Mouse (Mus musculus): ENCODE data around the gene Cnnm3. TPM values are rescaled to one million over a fixed set of nuclear protein-coding genes. Genes with fewer than 3 reads are reported as not detected.

Cnnm3 gene
- polyA plus RNA-seq, 1 experiment from 2014 or later = 4.5 TPM

DNA sequence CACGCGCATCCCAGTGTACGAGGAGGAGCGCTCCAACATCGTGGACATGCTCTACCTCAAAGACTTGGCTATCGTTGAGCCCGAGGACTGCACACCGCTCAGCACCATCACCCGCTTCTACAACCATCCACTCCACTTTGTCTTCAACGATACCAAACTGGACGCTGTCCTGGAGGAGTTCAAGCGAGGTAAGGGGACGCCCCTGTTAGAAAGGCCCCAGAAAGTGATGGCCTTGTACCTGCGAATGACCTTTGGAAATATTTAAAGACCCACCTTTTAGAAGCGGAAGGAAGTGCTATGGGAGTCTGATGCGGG is 1.3 kb downstream of the Cnnm3 start:
- peak overlapping the region; percentile 97 for H3K4me3 ChIP-seq (replicated peaks)
- no peak for ATAC-seq (ENCODE audit: low FRiP score)

DNA sequence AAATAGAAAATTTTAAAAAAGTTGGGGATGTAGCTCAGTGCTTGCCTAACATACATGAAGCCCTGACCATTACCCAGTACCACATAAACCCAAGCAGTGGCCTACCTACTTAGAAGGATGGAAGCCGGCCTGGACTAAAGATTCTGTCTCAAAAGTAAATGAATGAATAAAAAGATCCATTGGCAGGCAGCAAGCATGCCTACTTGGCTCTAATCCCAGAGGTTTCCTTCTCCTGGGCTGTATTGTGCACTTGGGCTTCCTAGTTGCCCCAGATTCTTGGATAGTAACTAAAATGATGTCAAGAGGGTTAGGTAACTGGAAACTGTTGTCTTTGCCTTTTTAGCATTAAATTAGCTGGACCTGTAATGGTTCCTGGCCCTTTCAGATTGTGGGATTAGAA is 1.6 kb downstream of the Cnnm3 start:
- Histone ChIP-seq H3K36me3 (replicated peaks) (peaks cover 19% of the 10 kb centered on the region), H3K27ac (no peak overlapping the region), H3K9ac (peak overlapping the region; percentile 90), H3K4me3 (replicated peaks) (peak overlapping the region; percentile 97), H3K9me3 (no peaks in the 10 kb centered on the region), H3K27me3 (no peaks in the 10 kb centered on the region), H3K4me2 (peak overlapping the region; percentile 93), H3K4me1 (peaks cover 33% of the 10 kb centered on the region)
- ATAC-seq (ENCODE audit: low FRiP score) = no peak
- 6% methylated on average over 1 of the region's 1 CpGs for WGBS

More for the DNA sequence above, 1.3 kb downstream of the Cnnm3 start:
- Histone ChIP-seq H3K27me3 (no peaks in the 10 kb centered on the region), H3K27ac (peak overlapping the region; percentile 99), H3K9me3 (no peaks in the 10 kb centered on the region), H3K36me3 (replicated peaks) (peaks cover 19% of the 10 kb centered on the region), H3K4me1 (peaks cover 33% of the 10 kb centered on the region), H3K9ac (peak overlapping the region; percentile 90), H3K4me2 (peak overlapping the region; percentile 93)
- 1% methylated on average over 16 of the region's 16 CpGs for WGBS

DNA sequence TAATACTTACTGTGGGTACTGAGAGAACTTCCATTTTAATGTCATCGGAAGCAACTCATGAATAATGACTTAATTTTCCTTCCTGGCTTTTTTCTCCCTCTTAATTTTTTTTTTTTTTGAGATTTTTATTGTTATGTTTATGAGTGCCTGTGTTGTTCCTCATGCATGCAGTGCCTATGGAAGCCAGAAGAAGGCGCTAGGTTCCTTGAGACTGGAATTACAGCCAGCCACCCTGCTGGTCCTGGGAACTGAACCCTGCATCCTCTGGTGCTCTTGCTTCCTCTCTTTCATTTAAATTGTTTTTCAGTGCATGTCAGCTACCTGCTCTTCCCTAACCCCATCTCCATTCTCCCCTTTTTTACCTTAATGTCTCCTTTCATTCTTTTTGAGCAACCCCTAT is 2.1 kb downstream of the Cnnm3 start:
- ATAC-seq (ENCODE audit: low FRiP score) = no peak
- 44% methylated on average over 2 of the region's 2 CpGs for WGBS
- H3K27ac ChIP-seq = no peak overlapping the region

GRCm38 (mm10) chr1:36518259-36518658 is 6.6 kb downstream of the Cnnm3 start:
- Histone ChIP-seq H3K9me3 (no peaks in the 10 kb centered on the region), H3K36me3 (replicated peaks) (peaks cover 64% of the 10 kb centered on the region), H3K27me3 (no peaks in the 10 kb centered on the region), H3K4me1 (peaks cover 29% of the 10 kb centered on the region), H3K27ac (no peak overlapping the region), H3K4me2 (no peak overlapping the region), H3K4me3 (replicated peaks) (no peak overlapping the region), H3K9ac (0 out of 2 replicates have a peak overlapping the region, but pooled peaks have one; percentile 4)
- no peak for ATAC-seq (ENCODE audit: low FRiP score)
- whole genome bisulfite sequencing = 87% methylated on average over 3 of the region's 3 CpGs

More for the DNA sequence above, 2.1 kb downstream of the Cnnm3 start:
- Histone ChIP-seq H3K9me3 (no peaks in the 10 kb centered on the region), H3K4me1 (peaks cover 33% of the 10 kb centered on the region), H3K27me3 (no peaks in the 10 kb centered on the region), H3K4me3 (replicated peaks) (peak overlapping the region; percentile 97), H3K9ac (no peak overlapping the region), H3K4me2 (peak overlapping the region; percentile 93), H3K36me3 (replicated peaks) (peaks cover 21% of the 10 kb centered on the region)

GRCm38 (mm10) chr1:36519626-36520025 is 8.0 kb downstream of the Cnnm3 start:
- 92% methylated on average over 11 of the region's 11 CpGs for WGBS
- H3K36me3 ChIP-seq (replicated peaks) = peaks cover 73% of the 10 kb centered on the region
- H3K4me3 ChIP-seq (replicated peaks) = no peak overlapping the region
- no peaks in the 10 kb centered on the region for H3K9me3 ChIP-seq
- H3K27me3 ChIP-seq = no peaks in the 10 kb centered on the region
- peaks cover 15% of the 10 kb centered on the region for H3K4me1 ChIP-seq
- no peak overlapping the region for H3K9ac ChIP-seq
- no peak overlapping the region for H3K4me2 ChIP-seq
- no peak overlapping the region for H3K27ac ChIP-seq
- no peak for ATAC-seq (ENCODE audit: low FRiP score)

GRCm38 (mm10) chr1:36522210-36522609 is 10.5 kb downstream of the Cnnm3 start:
- H3K4me1 ChIP-seq = 0 out of 2 replicates have a peak, but pooled peaks cover 2% of the 10 kb centered on the region
- peaks cover 86% of the 10 kb centered on the region for H3K36me3 ChIP-seq (replicated peaks)
- H3K4me2 ChIP-seq = no peak overlapping the region
- no peaks in the 10 kb centered on the region for H3K27me3 ChIP-seq
- no peak for ATAC-seq (ENCODE audit: low FRiP score)
- no peak overlapping the region for H3K4me3 ChIP-seq (replicated peaks)
- no peak overlapping the region for H3K9ac ChIP-seq
- no peaks in the 10 kb centered on the region for H3K9me3 ChIP-seq
- WGBS = 92% methylated on average over 7 of the region's 7 CpGs
- H3K27ac ChIP-seq = no peak overlapping the region

- Histone ChIP-seq H3K4me3 (replicated peaks) (no peak overlapping the region), H3K27ac (peak overlapping the region; percentile 62), H3K9ac (no peak overlapping the region), H3K4me2 (no peak overlapping the region), H3K9me3 (no peaks in the 10 kb centered on the region), H3K27me3 (no peaks in the 10 kb centered on the region), H3K4me1 (peaks cover 13% of the 10 kb centered on the region), H3K36me3 (replicated peaks) (peaks cover 82% of the 10 kb centered on the region)
- WGBS = 80% methylated on average over 9 of the region's 9 CpGs
- ATAC-seq (ENCODE audit: low FRiP score) = no peak; the same call in 1 of the 2 replicates
Observed at GRCm38 (mm10) chr1:36523332-36524013, 11.8 kb downstream of the Cnnm3 start.

GRCm38 (mm10) chr1:36524058-36524457 is 12.4 kb downstream of the Cnnm3 start:
- peak overlapping the region; percentile 62 for H3K27ac ChIP-seq
- no peak overlapping the region for H3K9ac ChIP-seq

DNA sequence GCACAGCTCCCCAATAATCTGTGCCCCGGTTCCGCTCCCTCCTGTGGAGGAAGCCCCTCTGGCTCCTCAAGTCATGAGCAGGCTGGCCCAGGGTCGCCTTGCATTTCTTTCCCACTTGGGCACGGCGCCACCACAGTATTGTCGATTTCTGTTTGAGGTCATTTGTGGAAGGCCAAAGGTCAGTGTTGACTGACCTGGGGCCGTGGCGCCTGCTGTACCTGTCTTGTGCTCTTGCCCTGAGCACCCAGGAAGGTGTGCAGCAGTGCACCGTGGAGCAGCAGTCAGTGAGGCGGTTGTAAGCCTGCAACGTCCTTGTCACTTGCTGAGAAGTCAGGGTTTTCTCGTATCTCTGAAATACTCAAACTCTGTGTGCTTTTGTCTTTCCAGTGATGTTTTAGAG is 14.1 kb downstream of the Cnnm3 start:
- ATAC-seq (ENCODE audit: low FRiP score) = no peak
- Histone ChIP-seq H3K4me2 (no peak overlapping the region), H3K9me3 (no peaks in the 10 kb centered on the region), H3K4me1 (peaks cover 21% of the 10 kb centered on the region), H3K27ac (0 out of 2 replicates have a peak overlapping the region, but pooled peaks have one; percentile 60), H3K9ac (no peak overlapping the region), H3K27me3 (no peaks in the 10 kb centered on the region), H3K36me3 (replicated peaks) (peaks cover 60% of the 10 kb centered on the region), H3K4me3 (replicated peaks) (no peak overlapping the region)
- WGBS = 91% methylated on average over 12 of the region's 12 CpGs

More at GRCm38 (mm10) chr1:36524058-36524457, 12.4 kb downstream of the Cnnm3 start:
- Histone ChIP-seq H3K4me1 (peaks cover 17% of the 10 kb centered on the region), H3K9me3 (no peaks in the 10 kb centered on the region), H3K36me3 (replicated peaks) (peaks cover 77% of the 10 kb centered on the region), H3K4me2 (no peak overlapping the region), H3K4me3 (replicated peaks) (no peak overlapping the region), H3K27me3 (no peaks in the 10 kb centered on the region)
- ATAC-seq (ENCODE audit: low FRiP score) = no peak
- 92% methylated on average over 5 of the region's 5 CpGs for WGBS

- Histone ChIP-seq H3K36me3 (replicated peaks) (peaks cover 53% of the 10 kb centered on the region), H3K27ac (no peak overlapping the region), H3K4me3 (replicated peaks) (no peak overlapping the region), H3K27me3 (no peaks in the 10 kb centered on the region), H3K4me2 (no peak overlapping the region), H3K4me1 (peaks cover 21% of the 10 kb centered on the region), H3K9ac (no peak overlapping the region), H3K9me3 (no peaks in the 10 kb centered on the region)
- no peak for ATAC-seq (ENCODE audit: low FRiP score)
- 94% methylated on average over 10 of the region's 10 CpGs for WGBS
Observed at GRCm38 (mm10) chr1:36526903-36527302, 15.2 kb downstream of the Cnnm3 start.

DNA sequence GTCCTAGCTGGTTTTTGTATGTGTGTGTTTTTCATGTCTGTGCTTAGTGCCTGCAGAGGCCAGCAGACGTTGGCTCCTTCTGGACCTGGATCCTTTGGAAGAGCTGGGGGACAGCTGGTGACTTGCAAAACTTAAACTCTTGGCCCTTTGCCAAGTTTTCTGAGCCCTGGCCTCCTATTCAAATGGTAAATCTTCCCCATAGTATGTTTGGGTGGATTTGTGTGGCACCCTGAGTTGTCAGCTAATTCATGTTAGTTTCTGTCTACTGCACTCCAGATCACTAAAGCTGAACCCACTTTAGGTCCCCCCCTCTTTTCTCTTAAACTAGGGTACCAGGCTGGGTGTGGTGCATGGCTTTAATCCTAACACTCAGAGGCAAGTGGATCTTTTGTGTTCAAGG is 16.7 kb downstream of the Cnnm3 start:
- Histone ChIP-seq H3K4me1 (peaks cover 21% of the 10 kb centered on the region), H3K4me3 (replicated peaks) (no peak overlapping the region), H3K27me3 (no peaks in the 10 kb centered on the region), H3K36me3 (replicated peaks) (peaks cover 41% of the 10 kb centered on the region), H3K27ac (peak overlapping the region; percentile 81), H3K9me3 (no peaks in the 10 kb centered on the region), H3K4me2 (no peak overlapping the region), H3K9ac (no peak overlapping the region)
- WGBS = 6% methylated on average over 1 of the region's 1 CpGs
- ATAC-seq (ENCODE audit: low FRiP score) = peak; percentile 59

DNA sequence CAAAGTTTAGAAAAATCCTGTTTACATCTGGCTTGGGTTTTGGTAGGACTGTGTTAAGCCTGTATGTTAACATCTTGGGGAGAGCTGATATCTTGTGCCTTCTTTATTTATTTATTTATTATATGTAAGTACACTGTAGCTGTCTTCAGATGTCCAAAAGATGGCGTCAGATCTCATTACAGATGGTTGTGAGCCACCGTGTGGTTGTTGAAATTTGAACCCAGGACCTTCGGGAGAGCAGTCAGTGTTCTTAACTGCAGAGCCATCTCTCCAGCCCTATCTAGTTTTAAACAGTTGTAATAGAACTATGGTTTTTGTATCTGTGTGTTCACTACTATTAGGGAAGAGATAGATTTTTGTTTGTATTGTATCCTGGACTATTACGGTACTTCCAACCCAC is 17.6 kb downstream of the Cnnm3 start:
- H3K9me3 ChIP-seq = no peaks in the 10 kb centered on the region
- ATAC-seq (ENCODE audit: low FRiP score) = no peak
- H3K4me3 ChIP-seq (replicated peaks) = no peak overlapping the region
- H3K4me1 ChIP-seq = peaks cover 21% of the 10 kb centered on the region
- 88% methylated on average over 4 of the region's 4 CpGs for WGBS
- H3K27ac ChIP-seq = no peak overlapping the region
- H3K36me3 ChIP-seq (replicated peaks) = peaks cover 32% of the 10 kb centered on the region
- no peak overlapping the region for H3K4me2 ChIP-seq
- no peaks in the 10 kb centered on the region for H3K27me3 ChIP-seq
- H3K9ac ChIP-seq = no peak overlapping the region

DNA sequence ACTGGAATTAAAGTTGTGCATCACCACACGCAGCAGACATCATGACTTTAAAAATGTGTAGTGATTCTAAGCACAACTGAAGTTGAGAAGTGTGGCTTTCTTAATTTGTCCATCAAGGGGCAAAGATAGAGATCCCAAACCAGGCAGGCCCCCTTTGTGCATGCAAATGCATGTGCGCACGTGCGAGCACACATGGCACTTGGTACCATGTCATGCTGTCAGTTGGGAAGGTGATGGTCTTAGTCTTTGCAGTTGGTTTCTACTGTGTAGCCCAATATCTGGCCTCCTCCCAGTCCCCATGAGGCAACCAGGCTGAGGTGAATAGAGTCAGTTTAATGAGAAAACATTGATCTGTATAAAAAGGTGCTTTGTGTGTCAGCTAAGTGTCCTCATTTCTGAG is 18.2 kb downstream of the Cnnm3 start:
- Histone ChIP-seq H3K9me3 (no peaks in the 10 kb centered on the region), H3K27ac (no peak overlapping the region), H3K27me3 (no peaks in the 10 kb centered on the region), H3K9ac (no peak overlapping the region), H3K36me3 (replicated peaks) (peaks cover 26% of the 10 kb centered on the region), H3K4me3 (replicated peaks) (no peak overlapping the region), H3K4me1 (peaks cover 21% of the 10 kb centered on the region), H3K4me2 (no peak overlapping the region)
- no peak for ATAC-seq (ENCODE audit: low FRiP score)
- WGBS = 94% methylated on average over 4 of the region's 4 CpGs

Data from forebrain, embryonic 12.5 days (tissue).